Mouse (Mus musculus) G1E (cell line): Measurements from ENCODE around the gene Rbm25. TPM values are rescaled to one million over a fixed set of nuclear protein-coding genes. Genes with fewer than 3 reads are reported as not detected.
"Not testable (repeated sequence)": the region's sequence is repeated elsewhere in the genome, so short reads cannot be mapped to it uniquely, and the experiment has no call there.

Experiments
- ATAC-seq: 2 replicates; pipeline ENCODE4 v1.8.0; 2016; ENCODE audit warnings: mild to moderate bottlenecking; ENCODE audit not compliant: insufficient number of reproducible peaks, poor library complexity, low FRiP score, severe bottlenecking; ENCODE audit errors: extremely low read depth
- DNase-seq: peaks from one replicate; pipeline ENCODE4 v3.0.0; 2012; ENCODE audit warnings: low spot score
- H3K27me3 ChIP-seq: 2 replicates; pipeline ENCODE4 v1.6.1; 2012; ENCODE audit warnings: mild to moderate bottlenecking, low read length, inconsistent platforms; ENCODE audit not compliant: insufficient read depth
- H3K36me3 ChIP-seq: replicated peaks from 2 replicates; pipeline ENCODE3; 2012; ENCODE audit warnings: mild to moderate bottlenecking, inconsistent platforms
- H3K4me1 ChIP-seq: 2 replicates; pipeline ENCODE4 v1.6.1; 2012; ENCODE audit warnings: low read depth, low read length, inconsistent platforms, mixed read lengths; ENCODE audit not compliant: insufficient read depth
- H3K4me3 ChIP-seq: 2 replicates; pipeline ENCODE4 v1.5.1; 2012; ENCODE audit warnings: low read depth, mild to moderate bottlenecking, inconsistent platforms, low read length, moderate library complexity, mixed read lengths
- H3K9me3 ChIP-seq: replicated peaks from 2 replicates; pipeline ENCODE4 v1.6.1; 2012; ENCODE audit warnings: inconsistent platforms
- CTCF ChIP-seq: IDR thresholded peaks from 2 replicates; pipeline ENCODE4 v1.5.1; 2012; ENCODE audit warnings: low read depth, low read length, inconsistent platforms, mixed read lengths
- GATA1 ChIP-seq: IDR thresholded peaks from 2 replicates; pipeline ENCODE4 v1.6.1; 2012; ENCODE audit warnings: borderline replicate concordance, low read length, inconsistent platforms, mixed read lengths
- GATA2 ChIP-seq: IDR thresholded peaks from 2 replicates; pipeline ENCODE4 v1.6.1; 2012; ENCODE audit warnings: low read depth, low read length, inconsistent platforms, borderline replicate concordance
- POLR2AphosphoS5 ChIP-seq: IDR thresholded peaks from 2 replicates; pipeline ENCODE4 v1.6.1; 2012; ENCODE audit warnings: low read depth, low read length, inconsistent platforms; ENCODE audit not compliant: insufficient replicate concordance
- TAL1 ChIP-seq: conservative IDR thresholded peaks from 2 replicates; pipeline ENCODE4 v1.6.1; 2012; ENCODE audit warnings: low read depth, low read length, inconsistent platforms, mixed read lengths
- polyA plus RNA-seq: library from polyadenylated mRNA; stranded (reverse); fragments of >175 nt; gene quantifications from 2 replicates; pipeline ENCODE4 v1.2.3, GENCODE M21; 2012
- total RNA-seq, 2 experiments: library from RNA; stranded (forward) in 1 of 2; stranded (reverse) in 1 of 2; fragments of 200-1000 nt in 1 of 2; fragments of >200 nt in 1 of 2; fragmentation: Nextera tagmentation in 1 of 2; gene quantifications; 2 replicates each; pipeline ENCODE4 v1.2.3; 2014 to 2017

Rbm25 gene
- total and polyA plus RNA-seq, 3 experiments, result 153 to 1,301 (median 467) TPM

GRCm38 (mm10) chr12:83618981-83619380 lies 12.1 kb upstream of the Rbm25 start:
- TF ChIP-seq TAL1 (no peak), CTCF (no peak), POLR2AphosphoS5 (no peak), GATA1 (no peak), GATA2 (no peak)
- no peak overlapping the region for H3K4me3 ChIP-seq
- H3K27me3 ChIP-seq, result no peaks in the 10 kb centered on the region
- ATAC-seq, result no peak
- no peak for DNase-seq
- peaks cover 4% of the 10 kb centered on the region for H3K36me3 ChIP-seq
- H3K4me1 ChIP-seq, result peaks cover 3% of the 10 kb centered on the region; the same call in 1 of the 2 replicates
- no peaks in the 10 kb centered on the region for H3K9me3 ChIP-seq

- not testable (repeated sequence) for H3K36me3 ChIP-seq, H3K9me3 ChIP-seq, DNase-seq, H3K4me1 ChIP-seq, H3K27me3 ChIP-seq, H3K4me3 ChIP-seq, ATAC-seq
Measured at GRCm38 (mm10) chr12:83620694-83621093, 10.3 kb upstream of the Rbm25 start.

GRCm38 (mm10) chr12:83622031-83622755 lies 8.8 kb upstream of the Rbm25 start:
- no peak for ATAC-seq
- TF ChIP-seq GATA2, result no peak
- H3K4me3 ChIP-seq, result no peak overlapping the region
- no peaks in the 10 kb centered on the region for H3K4me1 ChIP-seq
- no peaks in the 10 kb centered on the region for H3K27me3 ChIP-seq
- peaks cover 4% of the 10 kb centered on the region for H3K36me3 ChIP-seq
- H3K9me3 ChIP-seq, result no peaks in the 10 kb centered on the region
- DNase-seq, result no peak

GRCm38 (mm10) chr12:83624321-83624720 lies 6.7 kb upstream of the Rbm25 start:
- DNase-seq, result no peak
- no peaks in the 10 kb centered on the region for H3K27me3 ChIP-seq
- no peaks in the 10 kb centered on the region for H3K9me3 ChIP-seq
- no peak for TF ChIP-seq POLR2AphosphoS5
- TF ChIP-seq TAL1, result no peak
- no peak for TF ChIP-seq GATA2
- TF ChIP-seq CTCF, result no peak
- no peak for TF ChIP-seq GATA1
- no peak overlapping the region for H3K4me3 ChIP-seq
- H3K36me3 ChIP-seq, result peaks cover 4% of the 10 kb centered on the region
- ATAC-seq, result no peak
- H3K4me1 ChIP-seq, result no peaks in the 10 kb centered on the region

- Histone ChIP-seq H3K4me1 (peaks cover 14% of the 10 kb centered on the region), H3K4me3 (peak overlapping the region; percentile 90), H3K9me3 (no peaks in the 10 kb centered on the region), H3K36me3 (peaks cover 21% of the 10 kb centered on the region), H3K27me3 (no peaks in the 10 kb centered on the region)
- ATAC-seq, result peak; percentile 99
- peak; percentile 88 for DNase-seq
- no peak for TF ChIP-seq POLR2AphosphoS5
Measured at GRCm38 (mm10) chr12:83631743-83632679, 975 bp downstream of the Rbm25 start.

GRCm38 (mm10) chr12:83632680-83633025 lies 1.6 kb downstream of the Rbm25 start:
- DNase-seq (peak; percentile 21), ATAC-seq (no peak)
- no peaks in the 10 kb centered on the region for H3K27me3 ChIP-seq
- H3K4me3 ChIP-seq, result peak overlapping the region; percentile 90
- H3K36me3 ChIP-seq, result peaks cover 27% of the 10 kb centered on the region
- H3K9me3 ChIP-seq, result no peaks in the 10 kb centered on the region
- peaks cover 18% of the 10 kb centered on the region for H3K4me1 ChIP-seq
- TF ChIP-seq GATA1 (no peak), CTCF (no peak), GATA2 (no peak), TAL1 (no peak), POLR2AphosphoS5 (no peak)

- Histone ChIP-seq H3K4me1 (peaks cover 18% of the 10 kb centered on the region), H3K36me3 (peaks cover 34% of the 10 kb centered on the region), H3K9me3 (no peaks in the 10 kb centered on the region), H3K4me3 (peak overlapping the region; percentile 90; the same call in 1 of the 2 replicates), H3K27me3 (no peaks in the 10 kb centered on the region)
- ATAC-seq, result no peak
- no peak for DNase-seq
- no peak for TF ChIP-seq GATA2
- no peak for TF ChIP-seq CTCF
- TF ChIP-seq TAL1, result no peak
- TF ChIP-seq GATA1, result no peak
- TF ChIP-seq POLR2AphosphoS5, result no peak
Measured at GRCm38 (mm10) chr12:83633807-83634206, 2.8 kb downstream of the Rbm25 start.
